Mouse (Mus musculus) cortical plate, adult 2 months (tissue): ENCODE measurements at regions not wholly inside any gene's neighbourhood (a gene's known extent, or its start where the extent isn't known, plus 50 kb on each side); places are given as distances from the start of the nearest gene placed in this dataset.

Experiments
- CTCF ChIP-seq: fragments of 200-500 bp; IDR thresholded peaks from 2 replicates; pipeline ENCODE4 v1.5.1; 2011; ENCODE audit warnings: mild to moderate bottlenecking, control low read depth, low read length; ENCODE audit not compliant: insufficient read depth; ENCODE audit errors: extremely low read depth
- POLR2A ChIP-seq: fragments of 200-500 bp; IDR thresholded peaks from 2 replicates; pipeline ENCODE4 v1.6.1; 2011; ENCODE audit warnings: mild to moderate bottlenecking, low read length, control low read depth; ENCODE audit not compliant: insufficient read depth; ENCODE audit errors: extremely low read depth

DNA sequence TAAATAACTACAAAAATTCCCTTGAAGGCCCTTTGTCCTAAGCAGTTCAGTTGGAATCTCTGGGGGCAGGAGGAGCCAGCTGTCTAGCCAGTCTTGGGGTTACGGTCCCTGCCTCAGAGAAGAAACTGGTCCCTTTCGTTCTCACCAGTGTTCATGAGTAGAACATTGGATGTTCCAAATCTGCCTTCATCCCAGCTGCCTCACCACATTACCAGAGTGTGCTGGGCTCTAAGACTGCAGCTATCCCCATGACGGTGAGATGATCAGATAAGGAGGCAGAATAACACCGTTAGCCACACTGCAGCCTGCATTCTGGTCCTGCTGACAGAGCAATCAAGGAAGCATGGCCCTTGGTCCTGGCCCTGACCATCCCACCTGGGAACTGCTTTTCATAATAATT, 279.3 kb downstream of the Qk start:
- TF ChIP-seq CTCF, result no peak
- TF ChIP-seq POLR2A, result no peak
